Mouse (Mus musculus) midbrain, embryonic 11.5 days (tissue): ENCODE data around the gene Mnat1. TPM values are rescaled to one million over a fixed set of nuclear protein-coding genes. Genes with fewer than 3 reads are reported as not detected.

ENCODE experiments used
- ATAC-seq: fragments of 200-750 bp; cut with Nextera tagmentation; 2 replicates; pipeline ENCODE4 v1.8.0; 2017; ENCODE audit warnings: moderate TSS enrichment, moderate library complexity; ENCODE audit not compliant: low FRiP score
- DNase-seq: peaks from one replicate; pipeline ENCODE4 v3.0.0; 2015; ENCODE audit warnings: low spot score; ENCODE audit errors: missing footprints
- H3K27ac ChIP-seq: fragments of 300-500 bp; sonication (generic); 2 replicates; pipeline ENCODE4 v1.5.1; 2014; ENCODE audit warnings: low read depth, low read length
- H3K27me3 ChIP-seq: fragments of 300-500 bp; sonication (generic); 2 replicates; pipeline ENCODE4 v1.6.1; 2014; ENCODE audit warnings: mild to moderate bottlenecking, low read length, moderate library complexity, mixed read lengths; ENCODE audit not compliant: control insufficient read depth, insufficient read depth
- H3K36me3 ChIP-seq: fragments of 300-500 bp; sonication (generic); 2 replicates; pipeline ENCODE4 v1.6.1; 2014; ENCODE audit warnings: mild to moderate bottlenecking, low read length, moderate library complexity, mixed read lengths; ENCODE audit not compliant: control insufficient read depth, insufficient read depth
- H3K4me1 ChIP-seq: fragments of 300-500 bp; sonication (generic); 2 replicates; pipeline ENCODE4 v1.6.1; 2014; ENCODE audit warnings: low read length; ENCODE audit not compliant: control insufficient read depth, insufficient read depth
- H3K4me2 ChIP-seq: fragments of 300-500 bp; sonication (generic); 2 replicates; pipeline ENCODE4 v1.6.1; 2014; ENCODE audit warnings: mild to moderate bottlenecking, moderate library complexity
- H3K4me3 ChIP-seq: fragments of 300-500 bp; sonication (generic); 2 replicates; pipeline ENCODE4 v1.5.1; 2014; ENCODE audit warnings: low read depth, low read length
- H3K9ac ChIP-seq: fragments of 300-500 bp; sonication (generic); 2 replicates; pipeline ENCODE4 v1.6.1; 2014; ENCODE audit warnings: low read length
- H3K9me3 ChIP-seq: fragments of 300-500 bp; sonication (generic); 2 replicates; pipeline ENCODE4 v1.6.1; 2016; ENCODE audit warnings: low read length; ENCODE audit not compliant: control insufficient read depth
- WGBS: fragments of 180-500 bp; shearing (Covaris S2); extraction: QIAGEN DNeasy Blood & Tissue Kit; methylation state at CpG from one replicate; pipeline ENCODE4 v1.1.7; 2014; 5-methylcytosine and 5-hydroxymethylcytosine counted together
- polyA plus RNA-seq: library from polyadenylated mRNA; unstranded; fragments of >200 nt; fragmentation: Nextera tagmentation; extraction: Ambion mirVana; gene quantifications from 2 replicates; pipeline ENCODE4 v1.2.1, GENCODE M21; 2014

Mnat1 gene
- polyA plus RNA-seq, 1 experiment from 2014 or later, result 36.8 TPM

DNA sequence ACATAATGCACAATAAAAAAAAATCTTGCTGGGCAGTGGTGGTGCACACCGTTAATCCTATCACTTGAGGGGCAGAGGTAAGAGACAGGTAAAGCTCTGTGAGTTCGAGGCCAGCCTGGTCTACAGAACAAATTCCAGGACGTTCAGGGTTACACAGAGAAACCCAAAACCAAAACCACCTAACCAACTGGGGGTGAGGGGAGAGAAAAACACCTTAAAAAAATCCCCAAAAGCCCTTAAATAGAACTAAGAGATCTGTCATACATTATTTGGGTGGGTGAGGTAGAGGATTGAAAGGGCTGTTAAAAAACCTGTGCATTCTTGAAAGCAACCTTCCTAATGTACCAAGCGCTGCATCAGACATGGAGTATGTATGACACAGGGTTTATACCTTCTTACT lies 85.0 kb downstream of the Mnat1 start:
- H3K4me3 ChIP-seq, result no peak overlapping the region
- H3K9ac ChIP-seq, result no peak overlapping the region
- no peaks in the 10 kb centered on the region for H3K36me3 ChIP-seq
- H3K27ac ChIP-seq, result no peak overlapping the region
- ATAC-seq, result no peak
- WGBS, result 92% methylated on average over 4 of the region's 4 CpGs
- no peak overlapping the region for H3K4me2 ChIP-seq
- no peak for DNase-seq
- H3K27me3 ChIP-seq, result no peaks in the 10 kb centered on the region
- H3K4me1 ChIP-seq, result no peaks in the 10 kb centered on the region
- H3K9me3 ChIP-seq, result no peaks in the 10 kb centered on the region

DNA sequence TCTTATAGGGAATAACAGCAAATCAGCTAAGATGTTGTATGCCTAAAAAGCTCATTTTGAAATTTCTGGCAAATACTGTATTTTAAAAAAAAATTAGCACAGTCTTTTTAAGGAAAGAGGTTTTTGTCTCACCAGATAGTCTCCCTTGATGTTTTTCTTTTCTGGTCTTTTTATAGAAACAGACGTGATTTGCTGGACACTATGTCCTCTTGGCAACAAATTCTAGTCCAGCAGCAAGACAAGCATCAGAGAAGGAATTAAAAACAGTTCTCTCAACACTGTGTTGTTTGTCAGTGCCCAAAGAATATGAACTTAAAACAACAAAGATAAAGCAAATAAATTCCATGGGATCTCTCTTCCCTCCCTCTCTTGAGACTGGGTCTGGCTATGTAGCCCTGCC lies 85.6 kb downstream of the Mnat1 start:
- no peak for DNase-seq
- no peak overlapping the region for H3K4me3 ChIP-seq

DNA sequence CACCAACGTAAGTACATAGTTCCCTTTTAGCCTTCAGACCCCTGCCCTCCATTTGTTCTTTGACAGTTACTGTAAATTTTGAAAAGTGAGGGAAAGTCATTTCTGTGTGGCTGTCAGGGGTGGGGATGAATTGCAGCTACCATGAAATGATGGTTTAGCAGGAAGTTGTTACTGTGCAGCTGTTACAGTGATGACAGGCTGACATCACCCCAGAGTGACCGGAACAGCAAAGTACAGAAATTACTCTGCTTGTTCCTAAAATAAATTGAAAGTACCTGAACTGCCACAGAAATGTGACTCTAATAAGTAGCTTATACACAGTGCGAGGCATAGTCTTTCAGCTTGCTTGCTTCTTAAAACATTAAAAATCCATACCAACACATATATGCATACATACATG lies 86.9 kb downstream of the Mnat1 start:
- Histone ChIP-seq H3K27ac (no peak overlapping the region), H3K4me2 (no peak overlapping the region), H3K9me3 (no peaks in the 10 kb centered on the region), H3K9ac (no peak overlapping the region), H3K4me3 (no peak overlapping the region), H3K4me1 (no peaks in the 10 kb centered on the region), H3K36me3 (no peaks in the 10 kb centered on the region), H3K27me3 (no peaks in the 10 kb centered on the region)
- ATAC-seq (no peak), DNase-seq (no peak)
- WGBS, result 87% methylated on average over 3 of the region's 3 CpGs

More for the DNA sequence above, 85.6 kb downstream of the Mnat1 start:
- no peaks in the 10 kb centered on the region for H3K9me3 ChIP-seq
- H3K27me3 ChIP-seq, result no peaks in the 10 kb centered on the region
- no peak overlapping the region for H3K4me2 ChIP-seq
- WGBS, result 57% methylated on average over 1 of the region's 1 CpGs
- H3K27ac ChIP-seq, result no peak overlapping the region
- H3K4me1 ChIP-seq, result no peaks in the 10 kb centered on the region
- no peak for ATAC-seq
- no peak overlapping the region for H3K9ac ChIP-seq
- H3K36me3 ChIP-seq, result no peaks in the 10 kb centered on the region

DNA sequence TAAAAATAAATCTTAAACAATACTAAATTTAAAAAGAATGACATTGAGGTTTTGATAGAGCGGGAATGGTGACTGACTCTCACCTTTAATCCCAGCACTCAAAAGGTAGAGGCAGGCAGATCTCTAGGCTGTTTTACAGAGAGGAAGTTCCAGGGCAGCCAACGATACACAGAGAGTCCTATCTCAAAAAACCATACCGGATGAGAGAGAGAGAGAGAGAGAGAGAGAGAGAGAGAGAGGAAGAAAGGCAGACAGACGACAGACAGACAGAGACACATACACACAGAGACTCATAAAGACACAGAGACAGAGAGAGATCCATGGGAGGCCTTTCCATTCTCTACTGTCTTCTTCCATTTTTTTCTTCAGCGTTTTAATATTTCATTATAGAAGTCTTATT lies 92.3 kb downstream of the Mnat1 start:
- no peak overlapping the region for H3K27ac ChIP-seq
- no peak for ATAC-seq
- no peaks in the 10 kb centered on the region for H3K36me3 ChIP-seq
- H3K9me3 ChIP-seq, result no peaks in the 10 kb centered on the region
- H3K4me3 ChIP-seq, result no peak overlapping the region
- no peak overlapping the region for H3K4me2 ChIP-seq
- no peak for DNase-seq
- 92% methylated on average over 5 of the region's 5 CpGs for WGBS
- no peak overlapping the region for H3K9ac ChIP-seq
- H3K27me3 ChIP-seq, result no peaks in the 10 kb centered on the region
- H3K4me1 ChIP-seq, result no peaks in the 10 kb centered on the region

DNA sequence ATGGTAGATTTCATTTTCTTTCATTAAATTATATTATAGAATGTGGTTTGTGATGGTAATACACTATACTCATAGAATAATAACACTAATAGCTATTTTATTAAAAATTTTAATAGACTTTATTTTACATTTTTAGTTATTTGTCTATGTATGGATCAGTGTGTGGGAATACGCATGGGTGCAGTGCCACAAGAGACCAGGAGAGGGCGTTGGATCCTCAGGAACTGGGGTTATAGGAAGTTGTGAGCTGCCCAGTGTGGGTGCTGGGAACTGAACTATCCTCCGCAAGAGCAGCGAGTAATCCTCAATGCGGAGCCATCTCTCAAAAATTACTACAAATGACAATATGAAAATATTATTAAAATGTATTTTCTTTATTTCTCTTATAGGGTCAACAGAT lies 95.1 kb downstream of the Mnat1 start:
- ATAC-seq (no peak), DNase-seq (no peak)
- Histone ChIP-seq H3K27ac (no peak overlapping the region), H3K4me2 (no peak overlapping the region), H3K9ac (no peak overlapping the region), H3K36me3 (no peaks in the 10 kb centered on the region), H3K4me1 (no peaks in the 10 kb centered on the region), H3K9me3 (no peaks in the 10 kb centered on the region), H3K27me3 (no peaks in the 10 kb centered on the region), H3K4me3 (no peak overlapping the region)
- WGBS, result 89% methylated on average over 5 of the region's 5 CpGs

DNA sequence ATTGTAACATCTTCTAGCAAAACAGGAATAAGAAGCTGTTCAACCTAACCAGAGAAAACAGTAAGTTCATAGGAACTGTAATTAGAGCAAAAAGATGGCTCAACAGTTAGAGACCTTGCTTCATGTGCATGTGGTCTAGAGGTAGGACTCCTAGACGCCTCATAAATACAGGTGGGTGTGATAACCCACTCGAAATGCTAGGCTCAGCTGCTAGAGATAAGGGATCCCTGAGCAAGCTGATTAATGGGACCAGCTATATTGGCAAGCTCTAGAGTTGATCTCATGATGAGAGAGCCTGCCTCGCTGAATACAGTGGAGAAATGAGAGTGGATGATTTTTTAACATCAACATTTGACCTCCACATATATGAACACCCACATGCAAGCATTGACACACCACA lies 97.7 kb downstream of the Mnat1 start:
- Histone ChIP-seq H3K4me2 (no peak overlapping the region), H3K4me3 (no peak overlapping the region), H3K9ac (no peak overlapping the region), H3K27ac (no peak overlapping the region), H3K4me1 (no peaks in the 10 kb centered on the region), H3K9me3 (no peaks in the 10 kb centered on the region), H3K27me3 (no peaks in the 10 kb centered on the region), H3K36me3 (no peaks in the 10 kb centered on the region)
- ATAC-seq, result no peak
- no peak for DNase-seq
- WGBS, result 92% methylated on average over 3 of the region's 3 CpGs

DNA sequence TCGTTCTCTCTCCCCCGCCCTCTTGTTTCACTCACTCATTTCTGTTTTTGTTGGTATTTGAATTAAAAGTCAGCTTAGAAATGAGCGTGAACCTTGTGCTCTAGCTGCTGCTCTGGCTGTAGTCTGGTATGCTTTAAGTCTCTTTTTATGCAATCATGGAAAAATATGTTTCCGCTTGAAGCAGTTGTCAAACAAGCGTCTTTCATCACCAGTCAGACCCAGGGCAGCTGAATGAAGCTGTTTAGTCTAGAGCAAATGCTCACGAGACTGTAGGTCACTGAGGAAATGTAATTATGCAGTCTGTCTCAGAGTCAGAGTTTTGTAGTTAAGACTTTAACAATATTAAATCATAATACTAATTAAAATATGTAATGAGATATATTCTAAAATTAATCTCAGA lies 100.4 kb downstream of the Mnat1 start:
- no peaks in the 10 kb centered on the region for H3K36me3 ChIP-seq
- H3K9ac ChIP-seq, result no peak overlapping the region
- no peak for ATAC-seq
- H3K9me3 ChIP-seq, result no peaks in the 10 kb centered on the region
- DNase-seq, result no peak
- no peaks in the 10 kb centered on the region for H3K4me1 ChIP-seq
- H3K27ac ChIP-seq, result no peak overlapping the region
- 79% methylated on average over 6 of the region's 6 CpGs for WGBS
- no peak overlapping the region for H3K4me3 ChIP-seq
- no peaks in the 10 kb centered on the region for H3K27me3 ChIP-seq
- no peak overlapping the region for H3K4me2 ChIP-seq

DNA sequence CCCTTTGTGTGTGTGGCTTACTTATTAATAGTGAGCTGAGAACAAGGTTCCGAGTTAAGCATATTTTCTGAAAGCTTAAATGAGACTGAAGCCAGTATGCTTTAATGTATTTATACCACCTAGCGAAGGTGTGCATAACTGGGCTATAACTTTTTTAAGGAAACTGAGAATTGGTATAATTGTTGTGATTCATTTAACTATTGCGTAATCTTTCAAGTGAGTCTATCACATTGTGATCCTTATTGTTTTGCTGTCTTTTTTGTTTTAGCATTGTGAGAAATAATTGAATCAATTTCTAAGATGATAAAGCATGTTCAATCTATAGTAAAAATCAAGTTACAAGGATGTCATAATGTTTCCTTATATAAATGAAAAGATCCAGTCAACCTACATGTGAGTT lies 104.9 kb downstream of the Mnat1 start:
- DNase-seq, result no peak
- H3K9me3 ChIP-seq, result no peaks in the 10 kb centered on the region
- no peaks in the 10 kb centered on the region for H3K36me3 ChIP-seq
- WGBS, result 97% methylated on average over 3 of the region's 3 CpGs
- H3K9ac ChIP-seq, result no peak overlapping the region
- no peak overlapping the region for H3K4me2 ChIP-seq
- H3K27me3 ChIP-seq, result no peaks in the 10 kb centered on the region
- no peak overlapping the region for H3K4me3 ChIP-seq
- H3K27ac ChIP-seq, result no peak overlapping the region
- no peaks in the 10 kb centered on the region for H3K4me1 ChIP-seq
- ATAC-seq, result no peak

DNA sequence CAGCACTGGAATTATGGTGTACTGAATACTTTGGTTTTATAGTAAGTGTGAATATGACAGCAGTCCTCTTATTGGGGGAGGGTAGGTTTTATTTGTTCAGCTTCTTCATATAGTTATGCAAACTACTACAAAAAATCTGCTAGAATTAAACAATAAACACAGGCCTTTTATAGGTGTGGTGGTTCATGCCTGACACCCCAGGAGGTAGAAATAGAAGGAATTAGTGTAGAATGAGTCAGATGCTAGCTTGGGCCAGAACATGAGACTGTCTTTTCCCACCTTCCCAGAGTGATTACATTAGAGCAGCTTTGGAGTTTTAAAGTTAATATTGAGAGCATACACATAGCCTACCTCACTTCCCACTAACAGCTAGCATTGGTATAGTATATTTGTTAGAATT lies 106.7 kb downstream of the Mnat1 start:
- no peak overlapping the region for H3K4me3 ChIP-seq
- H3K27me3 ChIP-seq, result no peaks in the 10 kb centered on the region
- no peaks in the 10 kb centered on the region for H3K4me1 ChIP-seq
- H3K9ac ChIP-seq, result no peak overlapping the region
- H3K4me2 ChIP-seq, result no peak overlapping the region
- H3K36me3 ChIP-seq, result no peaks in the 10 kb centered on the region
- H3K27ac ChIP-seq, result no peak overlapping the region
- H3K9me3 ChIP-seq, result no peaks in the 10 kb centered on the region
- DNase-seq (no peak), ATAC-seq (no peak)

DNA sequence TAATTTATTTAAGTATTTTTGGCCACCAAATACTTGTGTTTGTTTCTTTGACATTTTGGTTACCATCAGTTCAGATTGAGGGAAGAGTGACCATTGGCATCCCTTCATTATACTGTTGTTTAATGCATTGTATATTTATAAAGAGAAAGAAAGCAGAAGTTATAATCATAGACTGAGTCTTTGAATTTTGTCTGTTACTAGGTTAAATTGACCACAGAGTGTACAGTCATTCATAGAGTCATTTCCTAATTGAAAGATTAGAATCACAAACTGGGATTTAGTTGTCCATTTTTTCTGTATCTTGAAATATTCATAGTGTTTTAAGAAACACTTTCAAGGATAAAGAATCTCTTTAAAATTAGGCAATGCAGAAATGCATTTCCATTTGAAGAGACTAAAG lies 108.0 kb downstream of the Mnat1 start:
- H3K9me3 ChIP-seq, result no peaks in the 10 kb centered on the region
- no peak overlapping the region for H3K9ac ChIP-seq
- H3K27me3 ChIP-seq, result no peaks in the 10 kb centered on the region
- DNase-seq (no peak), ATAC-seq (no peak)
- no peak overlapping the region for H3K4me3 ChIP-seq
- H3K36me3 ChIP-seq, result no peaks in the 10 kb centered on the region
- no peak overlapping the region for H3K4me2 ChIP-seq
- H3K27ac ChIP-seq, result no peak overlapping the region
- H3K4me1 ChIP-seq, result no peaks in the 10 kb centered on the region
